Mouse (Mus musculus): ENCODE measurements around the gene Barx2.

- TF ChIP-seq CTCF (IDR thresholded peaks at IDR 0.05; ENCODE audit: control insufficient read depth, insufficient read depth, insufficient read length) (no peak), MAX (IDR thresholded peaks at IDR 0.05) (no peak), USF1 (IDR thresholded peaks at IDR 0.05; ENCODE audit: low read depth) (no peak), CEBPB (IDR thresholded peaks at IDR 0.05; ENCODE audit: low read depth) (no peak), MYOG (IDR thresholded peaks at IDR 0.05; ENCODE audit: control insufficient read depth, extremely low read depth, insufficient read length) (no peak), MYOD1 (IDR thresholded peaks at IDR 0.05; ENCODE audit: control insufficient read depth, insufficient read length, low read depth) (no peak)
These were observed 63.9 kb downstream of the Barx2 start for GRCm38 (mm10) chr9:31849387-31849786.

Data from C2C12 (cell line).